Mouse (Mus musculus): Measurements from ENCODE around the gene Cacng6.

- TF ChIP-seq CTCF (conservative IDR thresholded peaks at IDR 0.05; ENCODE audit: low read length) (no peak), POU5F1 (IDR thresholded peaks at IDR 0.05; ENCODE audit: borderline replicate concordance, low read length) (no peak)
Measured at GRCm38 (mm10) chr7:3382123-3382522, 41.9 kb upstream of the Cacng6 start.

Data from E14TG2a.4 (cell line).